In genomic region chr2:120245421-120246016, GRCm38 (mm10) we compare ENCODE assay signal across 9 mouse cellular contexts. TPM values are rescaled to one million over a fixed set of nuclear protein-coding genes. Genes with fewer than 3 reads are reported as not detected.
DNase-seq lines count a peak whose midpoint lies in the region; ATAC-seq and TF ChIP-seq lines count a peak whose summit lies in the region.
"Had no signal": no experiment of that assay in that cellular context is flagged by ENCODE, and none has a peak within 500 bp of the region (broad histone marks: within the 10 kb centered on the region; RNA-seq: fewer than 3 reads in every experiment).

No protein-coding gene starts in this region.

- peak overlapping the region; percentile 35 for H3K4me3 ChIP-seq in lung, embryonic 14.5 days (ENCODE audit: low read depth, low read length)
- peak overlapping the region; percentile 46 for H3K4me3 ChIP-seq in hindbrain, embryonic 14.5 days (replicated peaks; ENCODE audit: low read length)
- peak overlapping the region; percentile 47 for H3K4me3 ChIP-seq in midbrain, embryonic 15.5 days

- H3K27ac ChIP-seq in lung, embryonic 14.5 days (ENCODE audit: low read depth): no peak overlapping the region
- peak overlapping the region; percentile 83 for H3K27ac ChIP-seq in hindbrain, embryonic 14.5 days
- peak overlapping the region; percentile 85 for H3K27ac ChIP-seq in midbrain, embryonic 15.5 days

- ATAC-seq in lung, embryonic 14.5 days (ENCODE audit: insufficient read depth): peak; percentile 31; the same call in 1 of the 2 replicates
- peak; percentile 61; the same call in 1 of the 2 replicates for ATAC-seq in hindbrain, embryonic 14.5 days (ENCODE audit: low FRiP score)
- peak; percentile 71 for ATAC-seq in midbrain, embryonic 15.5 days (replicated peaks)
- no peak for ATAC-seq in monocyte, adult 5-6 weeks (replicated peaks; ENCODE audit: insufficient number of reproducible peaks, low FRiP score, low TSS enrichment, poor library complexity, severe bottlenecking)

- no peaks in the 10 kb centered on the region for H3K36me3 ChIP-seq in lung, embryonic 14.5 days (ENCODE audit: insufficient read depth)
- H3K36me3 ChIP-seq in hindbrain, embryonic 14.5 days (replicated peaks; ENCODE audit: control insufficient read depth, insufficient read depth): no peaks in the 10 kb centered on the region
- H3K36me3 ChIP-seq in midbrain, embryonic 15.5 days (replicated peaks): no peaks in the 10 kb centered on the region

- no peaks in the 10 kb centered on the region for H3K9me3 ChIP-seq in lung, embryonic 14.5 days (ENCODE audit: low read depth, low read length)
- no peaks in the 10 kb centered on the region for H3K9me3 ChIP-seq in hindbrain, embryonic 14.5 days (ENCODE audit: control insufficient read depth, low read length)
- no peaks in the 10 kb centered on the region for H3K9me3 ChIP-seq in midbrain, embryonic 15.5 days

- peak overlapping the region; percentile 11; the same call in 1 of the 2 replicates for H3K9ac ChIP-seq in lung, embryonic 14.5 days
- H3K9ac ChIP-seq in hindbrain, embryonic 14.5 days: peak overlapping the region; percentile 74
- peak overlapping the region; percentile 59 for H3K9ac ChIP-seq in midbrain, embryonic 15.5 days

- H3K27me3 ChIP-seq in lung, embryonic 14.5 days (ENCODE audit: insufficient read depth, low read length): peaks cover 7% of the 10 kb centered on the region; the same call in 1 of the 2 replicates
- 0 out of 2 replicates have a peak, but pooled peaks cover 5% of the 10 kb centered on the region for H3K27me3 ChIP-seq in hindbrain, embryonic 14.5 days (ENCODE audit: control insufficient read depth, insufficient read depth, low read length)
- no peaks in the 10 kb centered on the region; the same call in 1 of the 2 replicates for H3K27me3 ChIP-seq in midbrain, embryonic 15.5 days (replicated peaks)

- TF ChIP-seq CTCF in lung, embryonic 14.5 days (IDR thresholded peaks at IDR 0.05; ENCODE audit: low read depth): peak; percentile 44

- peak; percentile 16 for DNase-seq in adrenal gland, postnatal 25 days
- DNase-seq in adrenal gland, postnatal 10 days: no peak
- peak; percentile 61 for DNase-seq in lung, embryonic 14.5 days
- DNase-seq in lung, postnatal 14 days: no peak
- DNase-seq in hindbrain, embryonic 14.5 days (ENCODE audit: low spot score): peak; percentile 67
- no peak for DNase-seq in urinary bladder, postnatal 36 days (ENCODE audit: low spot score in 2 of 2)

- no peaks in the 10 kb centered on the region for H3K4me1 ChIP-seq in lung, embryonic 14.5 days (ENCODE audit: insufficient read depth)
- H3K4me1 ChIP-seq in hindbrain, embryonic 14.5 days (replicated peaks; ENCODE audit: control insufficient read depth, insufficient read depth, low read length): 0 out of 2 replicates have a peak, but pooled peaks cover 10% of the 10 kb centered on the region
- H3K4me1 ChIP-seq in midbrain, embryonic 15.5 days: peaks cover 26% of the 10 kb centered on the region; the same call in 1 of the 2 replicates

- peak overlapping the region; percentile 72 for H3K4me2 ChIP-seq in lung, embryonic 14.5 days
- peak overlapping the region; percentile 73 for H3K4me2 ChIP-seq in hindbrain, embryonic 14.5 days (replicated peaks)
- peak overlapping the region; percentile 63 for H3K4me2 ChIP-seq in midbrain, embryonic 15.5 days

- 18% methylated on average over 9 of the region's 9 CpGs for WGBS in lung, embryonic 14.5 days
- WGBS in hindbrain, embryonic 14.5 days: 18% methylated on average over 9 of the region's 9 CpGs
- WGBS in midbrain, embryonic 15.5 days: 11% methylated on average over 9 of the region's 9 CpGs

RNA-seq across cellular contexts. Expression of gene Pla2g4e, which starts 0.4 kb away (rescaled TPM):
- total RNA-seq in adrenal gland, postnatal 25 days (2021): 0.33 and 0.36 TPM in 2 replicates
- total RNA-seq in adrenal gland, postnatal 10 days (2021): 1 to 10 TPM in 1 of 2 experiments, under 1 TPM in 1; 0.99 to 3.6 TPM
- polyA plus RNA-seq in lung, embryonic 14.5 days (2014; fragmentation: Nextera tagmentation; extraction: Ambion mirVana): 0.11 TPM in 1 of 2 replicates, not detected in the other
- 4.7 and 5.2 TPM in 2 replicates for polyA plus RNA-seq in hindbrain, embryonic 14.5 days (2014; fragmentation: Nextera tagmentation; extraction: Ambion mirVana)
- 5.1 and 5.3 TPM in 2 replicates for polyA plus RNA-seq in midbrain, embryonic 15.5 days (2015; fragmentation: Nextera tagmentation; extraction: Ambion mirVana)
- total RNA-seq in monocyte, adult 5-6 weeks (2017): not detected in 3 replicates
- total RNA-seq: neutrophil, adult 5-6 weeks had no signal

RNA-seq across cellular contexts. Expression of gene Pla2g4d, which starts 43.5 kb away (rescaled TPM):
- 0.21 TPM in 1 of 2 replicates, not detected in the other for total RNA-seq in adrenal gland, postnatal 25 days (2021)
- total RNA-seq in adrenal gland, postnatal 10 days (2021): under 1 TPM in 1 of 2 experiments, not detected in 1; 0.12 TPM
- not detected in 2 replicates for polyA plus RNA-seq in lung, embryonic 14.5 days (2014; fragmentation: Nextera tagmentation; extraction: Ambion mirVana)
- polyA plus RNA-seq in hindbrain, embryonic 14.5 days (2014; fragmentation: Nextera tagmentation; extraction: Ambion mirVana): 0.07 TPM in 1 of 2 replicates, not detected in the other
- polyA plus RNA-seq in midbrain, embryonic 15.5 days (2015; fragmentation: Nextera tagmentation; extraction: Ambion mirVana): 0.04 and 0.13 TPM in 2 replicates
- not detected in 3 replicates for total RNA-seq in monocyte, adult 5-6 weeks (2017)
- total RNA-seq: neutrophil, adult 5-6 weeks had no signal

Comparison
In these comparisons a context has a peak if more than half of its experiments do, and no peak if none do; other contexts are left out.
1. DNase-seq: peak in adrenal gland, postnatal 25 days (single experiment), lung, embryonic 14.5 days (single experiment) and hindbrain, embryonic 14.5 days (single experiment); none in adrenal gland, postnatal 10 days (single experiment), lung, postnatal 14 days (single experiment) and urinary bladder, postnatal 36 days (0 of 2).
2. H3K9ac ChIP-seq: peak in every context shown above with its lines; median percentile 74 in hindbrain, embryonic 14.5 days; 59 in midbrain, embryonic 15.5 days; 11 in lung, embryonic 14.5 days.
3. Peak in every context shown above with its lines, with median percentiles within 50 percentile points of each other: H3K4me2 ChIP-seq and H3K4me3 ChIP-seq.